Mouse (Mus musculus) cortical plate, adult 2 months (tissue): ENCODE measurements around the gene Rph3al. TPM values are rescaled to one million over a fixed set of nuclear protein-coding genes. Genes with fewer than 3 reads are reported as not detected.

Experiments
- H3K27ac ChIP-seq: fragments of 200-500 bp; 2 replicates; pipeline ENCODE4 v1.5.1; 2012; ENCODE audit warnings: low read length, control low read depth, inconsistent platforms; ENCODE audit not compliant: insufficient read depth
- H3K4me1 ChIP-seq: fragments of 200-500 bp; 2 replicates; pipeline ENCODE4 v1.6.1; 2011; ENCODE audit warnings: low read length; ENCODE audit not compliant: control insufficient read depth, insufficient read depth
- H3K4me3 ChIP-seq: fragments of 200-500 bp; 2 replicates; pipeline ENCODE4 v1.5.1; 2011; ENCODE audit warnings: mild to moderate bottlenecking, low read length, control low read depth; ENCODE audit not compliant: insufficient read depth
- CTCF ChIP-seq: fragments of 200-500 bp; IDR thresholded peaks from 2 replicates; pipeline ENCODE4 v1.5.1; 2011; ENCODE audit warnings: mild to moderate bottlenecking, control low read depth, low read length; ENCODE audit not compliant: insufficient read depth; ENCODE audit errors: extremely low read depth
- POLR2A ChIP-seq: fragments of 200-500 bp; IDR thresholded peaks from 2 replicates; pipeline ENCODE4 v1.6.1; 2011; ENCODE audit warnings: mild to moderate bottlenecking, low read length, control low read depth; ENCODE audit not compliant: insufficient read depth; ENCODE audit errors: extremely low read depth
- polyA plus RNA-seq: library from polyadenylated mRNA; depleted of rRNA; stranded (reverse); fragments of >200 nt; gene quantifications from 2 replicates; pipeline ENCODE4 v1.2.3, GENCODE M21; 2012

The Rph3al gene
- polyA plus RNA-seq, 1 experiment: 1.7 TPM

GRCm38 (mm10) chr11:75854327-75854726 lies 83.9 kb downstream of the Rph3al start:
- H3K27ac ChIP-seq: no peak overlapping the region
- no peak for TF ChIP-seq POLR2A
- no peak for TF ChIP-seq CTCF
- no peak overlapping the region for H3K4me3 ChIP-seq
- no peaks in the 10 kb centered on the region for H3K4me1 ChIP-seq

GRCm38 (mm10) chr11:75853067-75853636 lies 85.1 kb downstream of the Rph3al start:
- TF ChIP-seq POLR2A (no peak), CTCF (no peak)
- Histone ChIP-seq H3K27ac (no peak overlapping the region), H3K4me3 (no peak overlapping the region), H3K4me1 (no peaks in the 10 kb centered on the region)

GRCm38 (mm10) chr11:75852485-75852884 lies 85.7 kb downstream of the Rph3al start:
- no peak overlapping the region for H3K27ac ChIP-seq
- H3K4me1 ChIP-seq: no peaks in the 10 kb centered on the region
- H3K4me3 ChIP-seq: no peak overlapping the region
- TF ChIP-seq POLR2A: no peak
- no peak for TF ChIP-seq CTCF

GRCm38 (mm10) chr11:75849552-75849951 lies 88.7 kb downstream of the Rph3al start:
- Histone ChIP-seq H3K4me1 (peaks cover 4% of the 10 kb centered on the region), H3K27ac (no peak overlapping the region), H3K4me3 (no peak overlapping the region)
- TF ChIP-seq CTCF (no peak), POLR2A (no peak)

GRCm38 (mm10) chr11:75846589-75846988 lies 91.6 kb downstream of the Rph3al start:
- Histone ChIP-seq H3K4me3 (no peak overlapping the region), H3K4me1 (peaks cover 4% of the 10 kb centered on the region), H3K27ac (no peak overlapping the region)
- TF ChIP-seq CTCF (no peak), POLR2A (no peak)

- Histone ChIP-seq H3K4me1 (peaks cover 4% of the 10 kb centered on the region), H3K27ac (no peak overlapping the region), H3K4me3 (no peak overlapping the region)
- TF ChIP-seq CTCF: no peak
- no peak for TF ChIP-seq POLR2A
Measured at GRCm38 (mm10) chr11:75845675-75846074, 92.6 kb downstream of the Rph3al start.

GRCm38 (mm10) chr11:75842904-75843619 lies 95.2 kb downstream of the Rph3al start:
- Histone ChIP-seq H3K4me3 (no peak overlapping the region), H3K4me1 (peaks cover 12% of the 10 kb centered on the region), H3K27ac (no peak overlapping the region)
- TF ChIP-seq POLR2A (no peak), CTCF (no peak)

- peaks cover 12% of the 10 kb centered on the region for H3K4me1 ChIP-seq
- H3K27ac ChIP-seq: no peak overlapping the region
- TF ChIP-seq CTCF (no peak), POLR2A (no peak)
- no peak overlapping the region for H3K4me3 ChIP-seq
Measured at GRCm38 (mm10) chr11:75841503-75841902, 96.7 kb downstream of the Rph3al start.

GRCm38 (mm10) chr11:75839536-75840430 lies 98.4 kb downstream of the Rph3al start:
- TF ChIP-seq POLR2A (no peak), CTCF (no peak)
- Histone ChIP-seq H3K4me1 (peaks cover 8% of the 10 kb centered on the region), H3K27ac (no peak overlapping the region), H3K4me3 (no peak overlapping the region)

- no peak overlapping the region for H3K27ac ChIP-seq
- no peak for TF ChIP-seq POLR2A
- H3K4me1 ChIP-seq: peaks cover 8% of the 10 kb centered on the region
- H3K4me3 ChIP-seq: no peak overlapping the region
Measured at GRCm38 (mm10) chr11:75838861-75839426, 99.3 kb downstream of the Rph3al start.
